Mouse (Mus musculus): ENCODE data around the gene Gmfb.

DNA sequence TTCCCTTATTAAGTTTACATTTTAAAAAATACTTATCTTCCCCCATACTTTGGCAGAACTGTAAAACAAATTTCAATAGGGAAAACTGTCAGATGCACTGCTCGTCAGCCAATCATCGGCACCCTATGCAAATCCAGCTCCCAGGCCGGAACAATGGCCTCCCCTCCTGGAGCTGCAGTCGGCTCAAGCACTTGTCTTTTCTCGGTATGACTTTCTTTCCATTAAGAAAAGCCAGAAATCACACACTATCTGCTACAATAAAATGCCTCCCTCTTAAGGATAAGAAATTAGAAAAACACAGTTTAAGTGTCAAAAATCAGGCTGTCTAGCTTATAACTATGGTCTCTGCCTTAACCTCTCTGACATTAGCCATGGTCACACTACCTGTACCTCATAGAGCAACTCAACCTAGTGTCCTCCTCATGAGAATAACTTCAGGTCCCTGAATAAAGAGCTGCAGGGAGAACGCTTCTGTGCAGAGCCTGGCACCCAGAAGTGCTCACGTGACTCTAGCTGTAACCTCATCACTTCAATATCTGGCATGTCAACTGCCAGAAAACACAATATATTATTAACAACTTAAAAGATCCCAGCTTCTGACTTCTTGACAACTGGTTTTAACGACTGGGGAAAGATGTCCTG lies 39.7 kb downstream of the Gmfb start:
- TF ChIP-seq POLR2A (IDR thresholded peaks at IDR 0.05; ENCODE audit: borderline replicate concordance, control insufficient read depth, low read depth, low read length) (no peak), CTCF (IDR thresholded peaks at IDR 0.05; ENCODE audit: control insufficient read depth, insufficient read depth, low read length) (no peak)
